Mouse (Mus musculus) ES-Bruce4 (cell line): ENCODE data around the gene Fbxw11. TPM values are rescaled to one million over a fixed set of nuclear protein-coding genes. Genes with fewer than 3 reads are reported as not detected.

Experiments used
- H3K27ac ChIP-seq: 2 replicates; pipeline ENCODE4 v1.5.1; 2012; ENCODE audit warnings: low read length, inconsistent platforms; ENCODE audit not compliant: insufficient read depth
- H3K27me3 ChIP-seq: 2 replicates; pipeline ENCODE4 v1.6.1; 2012; ENCODE audit warnings: mild to moderate bottlenecking, low read length, inconsistent platforms; ENCODE audit not compliant: control insufficient read depth, poor library complexity, insufficient read depth, severe bottlenecking
- H3K36me3 ChIP-seq: 2 replicates; pipeline ENCODE4 v1.6.1; 2012; ENCODE audit warnings: inconsistent platforms, mild to moderate bottlenecking, low read length, moderate library complexity; ENCODE audit not compliant: control insufficient read depth, poor library complexity, insufficient read depth, severe bottlenecking
- H3K4me1 ChIP-seq: one replicate; pipeline ENCODE4 v1.8.1; 2011; ENCODE audit warnings: low read length; ENCODE audit not compliant: control insufficient read depth, insufficient read depth
- H3K4me3 ChIP-seq: 2 replicates; pipeline ENCODE4 v1.5.1; 2011; ENCODE audit warnings: low read depth, mild to moderate bottlenecking, low read length
- H3K9ac ChIP-seq: 2 replicates; pipeline ENCODE4 v1.6.1; 2012; ENCODE audit warnings: low read depth, mild to moderate bottlenecking, inconsistent platforms; ENCODE audit not compliant: poor library complexity, severe bottlenecking
- H3K9me3 ChIP-seq: replicated peaks from 2 replicates; pipeline ENCODE4 v1.6.1; 2012; ENCODE audit warnings: mild to moderate bottlenecking, low read length, inconsistent platforms; ENCODE audit not compliant: control insufficient read depth, poor library complexity, insufficient read depth, severe bottlenecking
- CTCF ChIP-seq: IDR thresholded peaks from one replicate; pipeline ENCODE4 v1.8.1; 2011; ENCODE audit warnings: low read depth, low read length
- EP300 ChIP-seq: IDR thresholded peaks from 2 replicates; pipeline ENCODE4 v1.6.1; 2011; ENCODE audit warnings: low read depth, low read length; ENCODE audit not compliant: insufficient read depth
- POLR2A ChIP-seq: IDR thresholded peaks from one replicate; pipeline ENCODE4 v1.8.1; 2011; ENCODE audit warnings: low read length; ENCODE audit not compliant: insufficient read depth
- polyA plus RNA-seq: library from polyadenylated mRNA; stranded (reverse); fragments of >200 nt; gene quantifications from 2 replicates; pipeline ENCODE4 v1.2.4, GENCODE M21; 2011; ENCODE audit warnings: low read depth; ENCODE audit not compliant: missing spikeins, insufficient read depth, insufficient read length

Gene Fbxw11
- polyA plus RNA-seq, 1 experiment = 59.6 TPM

- TF ChIP-seq CTCF (no peak), EP300 (no peak), POLR2A (no peak)
- no peaks in the 10 kb centered on the region for H3K36me3 ChIP-seq
These were observed 4.7 kb downstream of the Fbxw11 start for GRCm38 (mm10) chr11:32647265-32647664.

GRCm38 (mm10) chr11:32650236-32650749, 7.8 kb downstream of the Fbxw11 start:
- H3K4me3 ChIP-seq = no peak overlapping the region
- peaks cover 5% of the 10 kb centered on the region for H3K4me1 ChIP-seq
- no peaks in the 10 kb centered on the region; the same call in 1 of the 2 replicates for H3K27me3 ChIP-seq
- H3K9me3 ChIP-seq = no peaks in the 10 kb centered on the region
- TF ChIP-seq POLR2A = no peak
- no peak for TF ChIP-seq CTCF
- TF ChIP-seq EP300 = no peak
- H3K27ac ChIP-seq = peak overlapping the region; percentile 33
- H3K9ac ChIP-seq = no peak overlapping the region; the same call in 1 of the 2 replicates
- no peaks in the 10 kb centered on the region for H3K36me3 ChIP-seq

More at GRCm38 (mm10) chr11:32647265-32647664, 4.7 kb downstream of the Fbxw11 start:
- Histone ChIP-seq H3K27me3 (no peaks in the 10 kb centered on the region), H3K27ac (no peak overlapping the region), H3K9me3 (no peaks in the 10 kb centered on the region), H3K9ac (no peak overlapping the region), H3K4me3 (no peak overlapping the region), H3K4me1 (peaks cover 5% of the 10 kb centered on the region)

DNA sequence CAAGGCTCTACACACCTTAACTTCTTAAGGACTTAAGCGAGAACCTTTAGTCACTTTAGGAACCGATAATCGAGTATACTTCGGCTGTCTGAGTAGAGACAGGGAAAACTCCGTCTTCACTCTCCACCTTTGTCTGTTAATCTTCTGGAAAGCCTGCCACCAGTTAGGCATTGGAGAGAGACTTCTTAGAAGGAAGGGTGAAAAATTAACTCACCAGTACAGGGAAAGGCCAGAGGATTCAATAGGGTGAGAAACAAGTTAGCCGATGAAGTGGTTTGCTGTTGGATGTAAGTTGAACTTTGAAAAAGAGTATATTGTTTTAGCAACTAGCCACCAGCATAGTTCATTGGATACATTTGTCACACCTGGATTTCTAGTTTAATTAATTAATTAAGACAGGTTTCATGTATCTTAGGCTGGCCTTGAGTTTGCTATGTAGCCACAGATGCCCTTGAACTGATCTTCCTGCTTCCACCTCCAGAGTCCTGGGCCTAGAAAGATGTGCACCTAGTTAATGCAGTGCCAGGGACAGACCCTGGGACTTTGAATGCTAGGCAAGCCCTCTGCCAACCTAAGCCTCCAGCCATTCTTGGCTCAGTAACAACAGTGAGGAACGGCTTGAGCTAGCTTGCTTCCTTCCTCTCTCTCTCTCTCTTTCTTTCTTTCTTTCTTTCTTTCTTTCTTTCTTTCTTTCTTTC, 8.5 kb downstream of the Fbxw11 start:
- peak overlapping the region; percentile 33 for H3K27ac ChIP-seq
- TF ChIP-seq CTCF (no peak), POLR2A (no peak), EP300 (no peak)
- H3K4me1 ChIP-seq = peaks cover 5% of the 10 kb centered on the region
- no peaks in the 10 kb centered on the region for H3K36me3 ChIP-seq
- no peaks in the 10 kb centered on the region for H3K9me3 ChIP-seq
- H3K4me3 ChIP-seq = no peak overlapping the region
- H3K27me3 ChIP-seq = no peaks in the 10 kb centered on the region; the same call in 1 of the 2 replicates
- no peak overlapping the region for H3K9ac ChIP-seq

DNA sequence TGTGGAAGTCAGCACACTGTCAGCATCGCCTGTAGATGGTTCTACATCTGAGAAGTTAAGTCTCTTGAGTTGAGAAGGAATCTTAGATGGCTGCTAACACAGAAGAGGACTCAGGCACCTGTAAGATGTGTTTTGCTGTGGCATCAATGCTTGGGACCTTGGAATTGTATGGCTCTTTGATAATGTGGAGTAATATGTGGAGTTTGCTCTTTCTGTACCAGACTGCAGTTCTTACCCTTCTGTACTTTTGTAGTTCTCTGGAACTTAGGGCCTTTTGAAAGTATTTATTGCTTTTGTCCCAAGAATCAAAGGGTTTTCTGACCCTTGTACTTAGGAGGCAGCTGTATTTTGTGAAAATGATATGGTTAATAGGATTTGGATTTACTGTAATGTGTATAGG, 9.2 kb downstream of the Fbxw11 start:
- H3K9me3 ChIP-seq = no peaks in the 10 kb centered on the region
- no peaks in the 10 kb centered on the region for H3K36me3 ChIP-seq
- H3K4me1 ChIP-seq = peaks cover 5% of the 10 kb centered on the region
- TF ChIP-seq EP300 (no peak), CTCF (no peak), POLR2A (no peak)
- H3K4me3 ChIP-seq = no peak overlapping the region
- no peak overlapping the region for H3K27ac ChIP-seq
- no peaks in the 10 kb centered on the region; the same call in 1 of the 2 replicates for H3K27me3 ChIP-seq
- H3K9ac ChIP-seq = no peak overlapping the region

DNA sequence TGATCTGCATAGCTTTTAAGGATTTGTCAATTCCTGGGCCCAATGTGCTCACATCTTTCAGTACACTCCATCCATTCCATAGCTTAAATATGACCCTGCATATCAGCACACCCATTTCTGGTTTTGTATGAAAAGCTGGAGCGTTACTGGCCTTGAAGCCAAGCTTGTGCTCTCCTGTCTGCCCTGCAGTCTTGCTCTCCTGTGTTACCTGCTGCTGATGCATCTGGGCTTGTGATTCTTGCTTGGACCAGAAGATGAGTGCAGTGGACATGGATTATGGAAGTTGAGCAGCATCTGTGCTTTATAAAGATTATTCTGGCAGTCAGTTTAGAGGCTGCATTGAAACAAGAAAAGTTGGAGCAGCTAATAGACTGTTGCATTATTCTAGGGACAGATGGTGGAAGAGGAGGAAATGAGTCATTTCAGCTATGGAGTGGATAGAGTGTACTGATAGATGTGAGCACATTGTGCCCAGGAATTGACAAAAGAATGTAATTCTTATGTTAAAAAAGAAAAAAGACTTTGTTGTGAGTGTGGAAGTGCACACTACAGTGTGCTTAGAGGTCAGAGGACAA, 19.6 kb downstream of the Fbxw11 start:
- Histone ChIP-seq H3K4me1 (peaks cover 1% of the 10 kb centered on the region), H3K36me3 (no peaks in the 10 kb centered on the region), H3K9me3 (no peaks in the 10 kb centered on the region), H3K4me3 (no peak overlapping the region), H3K27ac (no peak overlapping the region), H3K27me3 (no peaks in the 10 kb centered on the region), H3K9ac (no peak overlapping the region)
- TF ChIP-seq EP300 = no peak
- no peak for TF ChIP-seq CTCF
- TF ChIP-seq POLR2A = no peak

GRCm38 (mm10) chr11:32665639-32666038, 23.1 kb downstream of the Fbxw11 start:
- H3K27me3 ChIP-seq = no peaks in the 10 kb centered on the region
- peaks cover 2% of the 10 kb centered on the region; the same call in 1 of the 2 replicates for H3K36me3 ChIP-seq
- peaks cover 1% of the 10 kb centered on the region for H3K4me1 ChIP-seq
- TF ChIP-seq CTCF (no peak), POLR2A (no peak)
- no peak overlapping the region for H3K4me3 ChIP-seq
- H3K9ac ChIP-seq = no peak overlapping the region
- H3K27ac ChIP-seq = no peak overlapping the region
- H3K9me3 ChIP-seq = no peaks in the 10 kb centered on the region
